Mouse (Mus musculus) ES-Bruce4 (cell line): ENCODE measurements around the gene Snx9. TPM values are rescaled to one million over a fixed set of nuclear protein-coding genes. Genes with fewer than 3 reads are reported as not detected.

Experiments used
- H3K27ac ChIP-seq: 2 replicates; pipeline ENCODE4 v1.5.1; 2012; ENCODE audit warnings: low read length, inconsistent platforms; ENCODE audit not compliant: insufficient read depth
- H3K27me3 ChIP-seq: 2 replicates; pipeline ENCODE4 v1.6.1; 2012; ENCODE audit warnings: mild to moderate bottlenecking, low read length, inconsistent platforms; ENCODE audit not compliant: control insufficient read depth, poor library complexity, insufficient read depth, severe bottlenecking
- H3K36me3 ChIP-seq: 2 replicates; pipeline ENCODE4 v1.6.1; 2012; ENCODE audit warnings: inconsistent platforms, mild to moderate bottlenecking, low read length, moderate library complexity; ENCODE audit not compliant: control insufficient read depth, poor library complexity, insufficient read depth, severe bottlenecking
- H3K4me1 ChIP-seq: one replicate; pipeline ENCODE4 v1.8.1; 2011; ENCODE audit warnings: low read length; ENCODE audit not compliant: control insufficient read depth, insufficient read depth
- H3K4me3 ChIP-seq: 2 replicates; pipeline ENCODE4 v1.5.1; 2011; ENCODE audit warnings: low read depth, mild to moderate bottlenecking, low read length
- H3K9ac ChIP-seq: 2 replicates; pipeline ENCODE4 v1.6.1; 2012; ENCODE audit warnings: low read depth, mild to moderate bottlenecking, inconsistent platforms; ENCODE audit not compliant: poor library complexity, severe bottlenecking
- H3K9me3 ChIP-seq: replicated peaks from 2 replicates; pipeline ENCODE4 v1.6.1; 2012; ENCODE audit warnings: mild to moderate bottlenecking, low read length, inconsistent platforms; ENCODE audit not compliant: control insufficient read depth, poor library complexity, insufficient read depth, severe bottlenecking
- CTCF ChIP-seq: IDR thresholded peaks from one replicate; pipeline ENCODE4 v1.8.1; 2011; ENCODE audit warnings: low read depth, low read length
- EP300 ChIP-seq: IDR thresholded peaks from 2 replicates; pipeline ENCODE4 v1.6.1; 2011; ENCODE audit warnings: low read depth, low read length; ENCODE audit not compliant: insufficient read depth
- POLR2A ChIP-seq: IDR thresholded peaks from one replicate; pipeline ENCODE4 v1.8.1; 2011; ENCODE audit warnings: low read length; ENCODE audit not compliant: insufficient read depth
- polyA plus RNA-seq: library from polyadenylated mRNA; stranded (reverse); fragments of >200 nt; gene quantifications from 2 replicates; pipeline ENCODE4 v1.2.4, GENCODE M21; 2011; ENCODE audit warnings: low read depth; ENCODE audit not compliant: missing spikeins, insufficient read depth, insufficient read length

The Snx9 gene
- polyA plus RNA-seq, 1 experiment: 46.8 TPM

DNA sequence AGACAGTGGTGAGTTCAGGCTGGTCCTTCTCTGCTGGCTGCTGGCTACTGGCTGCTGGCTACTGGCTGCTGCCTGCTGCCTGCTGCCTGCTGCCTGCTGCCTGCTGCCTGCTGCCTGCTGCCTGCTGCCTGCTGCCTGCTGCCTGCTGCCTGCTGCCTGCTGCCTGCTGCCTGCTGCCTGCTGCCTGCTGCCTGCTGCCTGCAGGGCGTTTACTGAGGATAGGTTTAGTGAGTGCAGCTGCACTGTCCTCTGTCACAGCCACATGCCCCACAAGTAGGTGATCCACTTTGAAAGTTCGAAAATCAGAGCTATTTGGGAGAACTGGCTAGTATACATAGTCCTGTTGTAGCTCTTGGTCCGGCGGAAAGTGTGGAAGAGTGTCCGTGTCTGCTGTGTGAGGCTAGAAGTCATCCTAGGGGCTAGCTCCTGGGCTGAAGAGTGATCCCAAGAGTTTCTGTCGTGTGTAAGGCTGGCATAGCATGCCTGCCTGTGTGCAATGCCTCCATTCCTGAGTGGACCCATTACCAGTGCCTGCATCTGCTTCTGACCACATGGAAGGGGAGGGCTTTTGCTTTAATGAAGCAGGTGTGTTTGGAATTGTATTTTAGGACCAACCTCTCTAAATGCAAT, 45.2 kb downstream of the Snx9 start:
- Histone ChIP-seq H3K27me3 (no peaks in the 10 kb centered on the region), H3K36me3 (no peaks in the 10 kb centered on the region), H3K4me3 (no peak overlapping the region), H3K9ac (no peak overlapping the region), H3K4me1 (no peaks in the 10 kb centered on the region), H3K9me3 (no peaks in the 10 kb centered on the region), H3K27ac (no peak overlapping the region)
- no peak for TF ChIP-seq POLR2A
- no peak for TF ChIP-seq CTCF

- no peaks in the 10 kb centered on the region for H3K9me3 ChIP-seq
- peaks cover 5% of the 10 kb centered on the region for H3K4me1 ChIP-seq
- H3K27me3 ChIP-seq: no peaks in the 10 kb centered on the region
- no peak overlapping the region for H3K27ac ChIP-seq
- no peak overlapping the region for H3K4me3 ChIP-seq
- no peak overlapping the region for H3K9ac ChIP-seq
- TF ChIP-seq CTCF (no peak), EP300 (no peak), POLR2A (no peak)
- H3K36me3 ChIP-seq: no peaks in the 10 kb centered on the region
These were observed 46.0 kb downstream of the Snx9 start for GRCm38 (mm10) chr17:5886943-5887800.

DNA sequence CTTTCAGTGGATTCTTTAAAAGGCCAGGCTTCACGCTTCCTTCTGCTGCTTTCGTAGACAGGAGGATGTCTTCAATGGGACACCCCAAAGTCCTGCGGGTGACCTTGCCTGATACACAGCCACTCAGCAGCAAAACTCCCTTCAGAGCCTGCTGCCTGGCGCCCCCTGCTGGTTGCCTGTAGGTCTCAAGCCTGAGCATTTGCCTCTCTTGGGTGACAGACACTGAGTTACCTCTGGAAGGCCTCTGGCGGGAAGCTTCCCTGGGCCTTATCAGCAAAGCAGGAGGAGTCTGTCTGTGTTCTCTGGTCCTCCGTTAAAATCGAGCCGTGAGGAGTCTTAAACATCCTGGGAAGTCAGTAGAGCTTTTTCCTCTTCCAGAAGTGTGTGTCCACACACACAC, 49.3 kb downstream of the Snx9 start:
- Histone ChIP-seq H3K36me3 (no peaks in the 10 kb centered on the region), H3K27me3 (no peaks in the 10 kb centered on the region), H3K9ac (no peak overlapping the region), H3K9me3 (no peaks in the 10 kb centered on the region), H3K4me1 (peaks cover 5% of the 10 kb centered on the region), H3K27ac (no peak overlapping the region), H3K4me3 (no peak overlapping the region)
- TF ChIP-seq POLR2A (no peak), CTCF (peak; percentile 98)

DNA sequence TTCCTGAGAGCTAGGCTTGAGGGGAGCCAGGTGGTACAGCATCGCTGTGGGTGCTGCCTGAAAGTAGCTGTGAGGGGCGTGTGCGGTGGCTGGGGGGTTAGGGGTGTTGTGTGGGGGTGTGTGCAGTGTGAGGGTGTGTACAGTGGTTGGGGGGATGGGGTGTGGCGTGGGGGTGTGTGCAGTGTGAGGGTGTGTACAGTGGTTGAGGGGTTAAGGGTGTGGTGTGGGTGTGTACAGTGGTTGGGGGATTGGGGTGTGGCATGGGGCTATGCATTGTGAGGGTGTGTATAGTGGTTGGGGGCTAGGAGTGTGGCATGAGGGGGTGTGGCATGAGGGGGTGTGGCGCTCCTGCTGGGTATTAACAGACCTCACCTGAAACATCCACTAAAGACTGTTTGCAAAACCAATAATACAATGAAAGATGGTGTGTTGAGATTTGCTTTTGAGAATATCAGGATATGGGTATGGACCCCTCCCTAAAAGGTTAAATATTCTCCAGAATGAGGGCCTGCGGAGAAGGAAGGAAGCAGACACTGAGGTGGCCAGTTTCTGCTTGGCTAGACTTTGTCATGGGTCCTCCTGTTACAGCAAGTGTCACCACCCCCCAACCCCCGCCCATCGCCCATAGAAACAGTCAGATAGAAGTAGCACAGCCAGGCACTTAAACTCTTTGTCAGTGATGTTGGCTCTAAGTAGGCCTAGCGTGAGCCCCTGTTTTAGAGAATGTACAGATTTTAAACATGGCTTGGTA, 51.0 kb downstream of the Snx9 start:
- Histone ChIP-seq H3K27ac (peak overlapping the region; percentile 60), H3K36me3 (no peaks in the 10 kb centered on the region), H3K4me3 (no peak overlapping the region), H3K9ac (no peak overlapping the region), H3K27me3 (no peaks in the 10 kb centered on the region), H3K9me3 (no peaks in the 10 kb centered on the region), H3K4me1 (peaks cover 7% of the 10 kb centered on the region)
- TF ChIP-seq CTCF (no peak), EP300 (peak; percentile 71)

- H3K36me3 ChIP-seq: no peaks in the 10 kb centered on the region
- no peak overlapping the region for H3K4me3 ChIP-seq
- H3K27me3 ChIP-seq: no peaks in the 10 kb centered on the region
- H3K9ac ChIP-seq: no peak overlapping the region
- H3K27ac ChIP-seq: peak overlapping the region; percentile 85
- H3K4me1 ChIP-seq: peaks cover 7% of the 10 kb centered on the region
- no peaks in the 10 kb centered on the region for H3K9me3 ChIP-seq
- TF ChIP-seq CTCF: no peak
- peak; percentile 90 for TF ChIP-seq EP300
These were observed 52.0 kb downstream of the Snx9 start for GRCm38 (mm10) chr17:5893092-5893491.

GRCm38 (mm10) chr17:5893574-5894148, 52.5 kb downstream of the Snx9 start:
- Histone ChIP-seq H3K27ac (peak overlapping the region; percentile 85), H3K4me3 (no peak overlapping the region), H3K27me3 (no peaks in the 10 kb centered on the region), H3K9me3 (no peaks in the 10 kb centered on the region), H3K36me3 (no peaks in the 10 kb centered on the region), H3K4me1 (peaks cover 7% of the 10 kb centered on the region), H3K9ac (no peak overlapping the region)
- TF ChIP-seq EP300 (no peak), CTCF (peak; percentile 31)
